Mouse (Mus musculus) macrophage (primary cell): Measurements from ENCODE around the gene Phlpp1. TPM values are rescaled to one million over a fixed set of nuclear protein-coding genes. Genes with fewer than 3 reads are reported as not detected.

Experiments
- H3K27ac ChIP-seq: fragments of 350-480 bp; formaldehyde crosslinking; 2 replicates; pipeline ENCODE4 v1.9.0; 2021
- H3K36me3 ChIP-seq: fragments of 350-480 bp; formaldehyde crosslinking; 2 replicates; pipeline ENCODE4 v1.9.0; 2021; ENCODE audit errors: inconsistent target
- H3K4me3 ChIP-seq: fragments of 350-480 bp; formaldehyde crosslinking; 2 replicates; pipeline ENCODE4 v1.9.0; 2021; ENCODE audit errors: inconsistent target
- H3K79me2 ChIP-seq: fragments of 350-480 bp; formaldehyde crosslinking; 2 replicates; pipeline ENCODE4 v1.9.0; 2021; ENCODE audit errors: inconsistent target
- WGBS: methylation state at CpG from one replicate; pipeline ENCODE4 v1.1.7; 2026; ENCODE audit warnings: inconsistent platforms; ENCODE audit not compliant: missing documents; 5-methylcytosine and 5-hydroxymethylcytosine counted together
- polyA plus RNA-seq: library from polyadenylated mRNA; stranded (reverse); fragments of 250-400 nt; gene quantifications from 3 replicates; pipeline ENCODE4 v1.2.4, GENCODE M21; 2018; ENCODE audit warnings: inconsistent platforms

Phlpp1 gene
- polyA plus RNA-seq, 1 experiment from 2014 or later = 9.7 TPM

DNA sequence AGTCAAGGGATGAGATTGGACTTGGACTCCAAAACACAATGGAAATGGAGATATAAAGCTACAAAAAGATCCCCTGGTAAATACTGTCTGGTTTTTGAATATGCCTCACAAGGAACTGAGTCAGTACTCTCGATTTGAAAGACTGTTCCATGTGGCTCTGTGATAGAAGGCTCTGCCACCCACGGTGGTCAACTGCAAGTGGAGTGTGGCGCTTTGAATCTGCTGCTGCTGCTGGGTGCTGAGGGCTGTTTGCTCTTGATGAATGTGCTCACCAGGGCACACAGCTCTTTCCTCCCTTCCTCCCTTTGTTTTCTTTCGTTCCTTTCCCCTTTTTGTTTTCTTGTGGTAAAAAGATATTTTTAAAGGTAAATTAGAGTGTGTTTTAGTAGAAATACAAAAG, 97.8 kb downstream of the Phlpp1 start:
- Histone ChIP-seq H3K36me3 (no peaks in the 10 kb centered on the region), H3K27ac (no peak overlapping the region), H3K79me2 (peaks cover 3% of the 10 kb centered on the region; the same call in 1 of the 2 replicates), H3K4me3 (no peak overlapping the region)
- 73% methylated on average over 4 of the region's 4 CpGs for WGBS

- Histone ChIP-seq H3K27ac (no peak overlapping the region), H3K79me2 (peaks cover 9% of the 10 kb centered on the region; the same call in 1 of the 2 replicates), H3K4me3 (no peak overlapping the region), H3K36me3 (no peaks in the 10 kb centered on the region)
- WGBS = 94% methylated on average over 2 of the region's 2 CpGs
Observed at GRCm38 (mm10) chr1:106272916-106273315, 101.4 kb downstream of the Phlpp1 start.

DNA sequence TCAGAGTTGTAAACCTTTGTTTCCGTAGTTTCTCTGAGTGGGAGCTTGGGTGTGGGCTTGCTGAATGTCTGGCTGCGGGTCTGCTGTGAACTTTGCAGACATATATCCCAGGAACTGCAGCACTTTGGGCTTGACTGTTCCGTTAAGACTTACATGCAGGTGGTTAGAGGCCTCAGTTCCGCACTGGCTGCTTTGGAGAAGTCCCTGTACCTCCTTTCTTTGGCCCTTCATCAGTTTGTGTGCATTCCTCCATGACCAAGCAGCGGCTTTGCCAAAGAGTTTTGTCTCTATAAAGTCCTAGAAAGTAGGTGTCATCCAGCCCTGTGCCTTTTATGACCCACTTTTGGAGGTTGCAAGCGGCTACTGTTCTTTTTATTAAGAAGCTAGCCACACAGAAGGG, 102.2 kb downstream of the Phlpp1 start:
- 91% methylated on average over 6 of the region's 6 CpGs for WGBS
- H3K36me3 ChIP-seq = no peaks in the 10 kb centered on the region
- peaks cover 9% of the 10 kb centered on the region; the same call in 1 of the 2 replicates for H3K79me2 ChIP-seq
- no peak overlapping the region for H3K4me3 ChIP-seq
- H3K27ac ChIP-seq = no peak overlapping the region

GRCm38 (mm10) chr1:106274561-106275001, 103.0 kb downstream of the Phlpp1 start:
- 48% methylated on average over 10 of the region's 10 CpGs for WGBS
- H3K79me2 ChIP-seq = peaks cover 9% of the 10 kb centered on the region; the same call in 1 of the 2 replicates
- no peaks in the 10 kb centered on the region for H3K36me3 ChIP-seq
- H3K4me3 ChIP-seq = no peak overlapping the region
- no peak overlapping the region for H3K27ac ChIP-seq

DNA sequence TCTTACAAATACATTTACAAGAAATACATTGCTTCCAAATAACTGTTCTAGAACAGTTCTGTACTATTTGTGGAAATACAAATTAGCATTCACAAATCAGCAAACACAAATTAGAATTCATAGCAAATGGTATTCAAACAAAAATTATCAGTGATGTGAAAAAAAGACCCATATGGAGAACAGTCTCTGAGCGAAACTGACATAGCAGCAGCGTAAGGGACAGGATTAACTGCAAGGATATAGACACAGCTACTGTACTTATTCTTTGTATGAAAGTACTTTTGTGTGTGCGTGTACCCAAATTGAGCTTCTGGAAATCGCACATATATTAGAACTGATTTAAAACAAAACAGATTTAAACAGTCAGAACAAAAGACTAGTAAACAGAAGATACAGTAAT, 103.6 kb downstream of the Phlpp1 start:
- 95% methylated on average over 4 of the region's 4 CpGs for WGBS
- no peaks in the 10 kb centered on the region for H3K36me3 ChIP-seq
- no peak overlapping the region for H3K4me3 ChIP-seq
- no peak overlapping the region for H3K27ac ChIP-seq
- H3K79me2 ChIP-seq = peaks cover 9% of the 10 kb centered on the region; the same call in 1 of the 2 replicates

DNA sequence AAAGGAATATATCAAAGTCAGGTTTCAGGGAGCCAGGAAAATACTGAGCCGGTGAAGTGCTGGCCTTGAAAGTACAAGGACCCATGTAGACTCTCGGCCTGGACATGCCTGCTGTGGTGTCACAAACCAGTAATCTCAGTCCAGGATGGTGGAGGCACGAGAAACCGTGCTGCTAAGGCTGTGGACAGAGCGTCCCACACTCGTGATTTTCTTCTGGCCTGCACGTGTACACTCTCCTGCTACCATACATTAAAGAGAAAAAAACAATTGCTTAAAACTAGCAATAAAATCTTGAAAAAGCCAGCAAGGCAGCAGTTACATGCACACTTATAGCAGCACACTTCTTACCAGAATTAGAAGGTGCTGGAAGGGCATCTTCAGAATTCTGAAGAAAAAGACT, 104.2 kb downstream of the Phlpp1 start:
- WGBS = 92% methylated on average over 6 of the region's 7 CpGs
- peaks cover 9% of the 10 kb centered on the region; the same call in 1 of the 2 replicates for H3K79me2 ChIP-seq
- no peaks in the 10 kb centered on the region for H3K36me3 ChIP-seq
- no peak overlapping the region for H3K27ac ChIP-seq
- no peak overlapping the region for H3K4me3 ChIP-seq

DNA sequence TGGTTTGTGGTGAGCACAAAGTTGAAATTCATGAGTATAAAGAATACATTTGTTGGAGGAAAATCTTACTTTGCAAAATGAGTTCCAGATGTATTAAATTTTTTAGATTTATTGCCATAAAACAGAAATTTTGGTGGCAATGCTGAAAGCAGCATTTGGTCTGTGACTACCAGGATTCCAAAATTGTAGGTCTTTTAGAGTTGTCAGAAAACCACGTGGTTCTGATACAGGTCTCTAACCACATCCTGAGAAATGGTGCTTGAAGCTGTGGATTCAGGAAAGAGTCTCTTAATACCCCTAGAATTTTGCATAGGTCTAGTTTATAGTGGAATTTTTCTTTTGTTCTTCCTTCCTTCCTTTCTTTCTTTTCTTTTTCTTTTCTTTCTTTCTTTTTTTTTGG, 105.3 kb downstream of the Phlpp1 start:
- Histone ChIP-seq H3K4me3 (no peak overlapping the region), H3K27ac (no peak overlapping the region), H3K36me3 (no peaks in the 10 kb centered on the region), H3K79me2 (peaks cover 9% of the 10 kb centered on the region; the same call in 1 of the 2 replicates)
- WGBS = 8% methylated on average over 1 of the region's 1 CpGs

DNA sequence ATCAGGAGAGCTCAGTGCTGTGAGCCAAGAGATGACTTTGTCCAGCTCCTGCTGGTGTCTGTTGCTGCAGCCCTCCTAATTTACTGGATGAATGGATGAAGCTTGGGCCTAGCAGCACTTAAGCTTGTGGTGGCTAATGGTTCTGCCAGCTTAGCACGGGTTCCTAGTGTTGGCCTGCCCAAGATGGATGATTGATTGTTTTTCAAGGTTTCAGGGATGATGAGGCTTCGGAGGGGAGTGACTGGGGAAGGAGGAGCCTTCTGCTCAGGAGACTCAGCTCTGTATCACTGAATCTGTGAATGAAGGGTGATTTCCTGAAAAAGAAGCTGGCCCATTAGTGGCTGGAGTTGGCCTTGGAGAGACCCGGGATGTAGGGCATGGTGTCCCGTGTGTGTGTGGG, 105.7 kb downstream of the Phlpp1 start:
- 77% methylated on average over 4 of the region's 4 CpGs for WGBS
- Histone ChIP-seq H3K36me3 (no peaks in the 10 kb centered on the region), H3K4me3 (no peak overlapping the region), H3K79me2 (peaks cover 9% of the 10 kb centered on the region; the same call in 1 of the 2 replicates), H3K27ac (no peak overlapping the region)

GRCm38 (mm10) chr1:106278552-106279060, 107.1 kb downstream of the Phlpp1 start:
- WGBS = 73% methylated on average over 4 of the region's 5 CpGs

GRCm38 (mm10) chr1:106279404-106280123, 108.0 kb downstream of the Phlpp1 start:
- no peaks in the 10 kb centered on the region for H3K36me3 ChIP-seq
- no peak overlapping the region for H3K27ac ChIP-seq
- peaks cover 9% of the 10 kb centered on the region; the same call in 1 of the 2 replicates for H3K79me2 ChIP-seq
- WGBS = 43% methylated on average over 2 of the region's 2 CpGs
- H3K4me3 ChIP-seq = no peak overlapping the region

More at GRCm38 (mm10) chr1:106278552-106279060, 107.1 kb downstream of the Phlpp1 start:
- Histone ChIP-seq H3K36me3 (no peaks in the 10 kb centered on the region), H3K79me2 (peaks cover 9% of the 10 kb centered on the region; the same call in 1 of the 2 replicates), H3K27ac (no peak overlapping the region), H3K4me3 (no peak overlapping the region)

DNA sequence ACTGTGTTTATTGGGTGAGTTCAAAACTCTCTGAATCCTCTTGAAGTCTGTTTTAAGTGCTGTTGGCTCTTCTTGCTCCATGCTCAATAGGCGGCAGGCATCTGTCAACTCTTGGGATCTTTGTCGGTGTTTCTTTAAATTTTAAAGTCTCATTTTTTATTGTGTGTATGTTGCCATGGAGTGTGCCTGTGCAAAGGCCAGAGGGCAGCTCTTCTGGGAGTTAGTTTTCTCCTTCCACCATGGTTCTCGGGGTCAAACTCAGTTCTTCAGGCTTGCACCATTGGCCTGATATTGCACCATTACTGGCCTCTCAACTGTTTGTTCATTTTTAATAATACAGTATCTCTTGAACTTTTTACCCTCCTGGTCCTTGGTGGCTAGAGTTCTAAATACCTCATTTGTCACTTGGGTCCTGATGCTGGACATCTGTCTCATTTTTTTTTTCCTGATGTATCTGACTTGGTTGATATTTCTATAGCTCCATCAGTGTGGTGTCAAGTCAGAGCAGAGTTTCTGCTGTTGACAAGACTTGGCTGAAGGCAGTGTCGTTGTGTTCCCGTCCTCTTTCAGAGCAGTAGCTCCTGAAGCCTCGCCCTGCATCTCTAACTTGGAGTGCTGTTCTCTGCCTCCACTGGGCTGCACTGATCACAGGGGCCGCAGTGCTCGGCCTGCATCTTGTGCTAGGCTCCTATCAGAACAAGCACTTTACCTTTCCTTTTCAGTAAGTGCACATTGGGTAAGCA, 108.8 kb downstream of the Phlpp1 start:
- no peak overlapping the region for H3K27ac ChIP-seq
- WGBS = 95% methylated on average over 8 of the region's 8 CpGs

GRCm38 (mm10) chr1:106286815-106287214, 115.3 kb downstream of the Phlpp1 start:
- no peak overlapping the region for H3K4me3 ChIP-seq
- H3K79me2 ChIP-seq = no peaks in the 10 kb centered on the region
- no peaks in the 10 kb centered on the region for H3K36me3 ChIP-seq
- no peak overlapping the region for H3K27ac ChIP-seq
- 98% methylated on average over 7 of the region's 7 CpGs for WGBS

More for the DNA sequence above, 108.8 kb downstream of the Phlpp1 start:
- Histone ChIP-seq H3K36me3 (no peaks in the 10 kb centered on the region), H3K4me3 (no peak overlapping the region), H3K79me2 (peaks cover 9% of the 10 kb centered on the region; the same call in 1 of the 2 replicates)

DNA sequence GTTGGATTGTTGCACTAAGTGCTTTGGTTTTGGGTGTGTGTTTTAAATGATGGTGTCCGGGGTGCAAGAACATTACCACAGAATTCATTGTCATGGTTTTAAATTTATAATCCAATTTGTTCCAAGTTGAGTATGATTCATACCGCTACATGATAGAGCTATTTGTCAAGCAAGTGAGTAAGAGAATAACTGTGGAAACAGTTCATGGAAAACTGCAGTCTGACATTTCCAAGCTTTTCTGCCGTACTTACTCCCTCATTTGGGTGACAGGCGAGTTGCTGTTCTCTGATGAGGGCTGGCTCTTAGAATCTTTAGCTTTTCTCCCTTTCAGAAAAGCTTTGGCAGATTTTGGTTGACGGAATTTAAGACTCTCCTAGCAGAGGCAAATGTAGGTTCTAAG, 117.5 kb downstream of the Phlpp1 start:
- H3K79me2 ChIP-seq = no peaks in the 10 kb centered on the region
- no peak overlapping the region for H3K4me3 ChIP-seq
- no peak overlapping the region for H3K27ac ChIP-seq
- no peaks in the 10 kb centered on the region for H3K36me3 ChIP-seq
- 97% methylated on average over 5 of the region's 5 CpGs for WGBS

GRCm38 (mm10) chr1:106289580-106289979, 118.0 kb downstream of the Phlpp1 start:
- Histone ChIP-seq H3K27ac (no peak overlapping the region), H3K4me3 (no peak overlapping the region), H3K79me2 (no peaks in the 10 kb centered on the region), H3K36me3 (no peaks in the 10 kb centered on the region)
- WGBS = 88% methylated on average over 2 of the region's 2 CpGs
